Comparison of ENCODE assay signal across 35 mouse cellular contexts in the genomic region with DNA sequence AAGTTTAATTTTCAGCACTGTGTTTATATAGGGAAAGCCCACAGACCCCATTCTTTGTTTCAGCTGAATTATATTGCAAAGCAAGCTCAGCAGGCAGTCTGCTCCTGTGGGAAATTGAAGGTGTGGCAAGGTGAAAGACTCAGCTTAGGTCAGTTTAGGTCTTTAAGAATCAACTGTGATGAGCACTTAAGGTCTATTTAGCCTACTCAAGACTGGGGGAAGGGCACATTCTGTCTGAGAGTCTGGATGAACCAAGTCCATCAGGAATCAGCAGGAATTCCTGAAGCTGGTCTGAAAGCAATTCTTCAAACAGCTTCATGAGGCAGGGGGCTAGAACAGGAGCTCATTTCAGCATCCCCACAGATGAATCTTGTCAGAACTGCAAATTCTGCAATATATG. TPM values are rescaled to one million over a fixed set of nuclear protein-coding genes. Genes with fewer than 3 reads are reported as not detected.
DNase-seq lines count a peak whose midpoint lies in the region; ATAC-seq and TF ChIP-seq lines count a peak whose summit lies in the region.
"Had no signal": no experiment of that assay in that cellular context is flagged by ENCODE, and none has a peak within 500 bp of the region (broad histone marks: within the 10 kb centered on the region; RNA-seq: fewer than 3 reads in every experiment).

No protein-coding gene starts in this region.

- no peaks in the 10 kb centered on the region for H3K9me3 ChIP-seq in heart, embryonic 10.5 days
- H3K9me3 ChIP-seq: forebrain, embryonic 13.5 days; hindbrain, embryonic 12.5 days; hindbrain, embryonic 15.5 days had no signal

- H3K27me3 ChIP-seq in heart, embryonic 10.5 days (ENCODE audit: insufficient read depth, poor library complexity, severe bottlenecking) = no peaks in the 10 kb centered on the region
- peaks cover 3% of the 10 kb centered on the region for H3K27me3 ChIP-seq in Patski
- H3K27me3 ChIP-seq: CH12.LX; forebrain, embryonic 13.5 days; heart, embryonic 13.5 days; hindbrain, embryonic 12.5 days; hindbrain, embryonic 15.5 days had no signal

- no peaks in the 10 kb centered on the region for H3K4me1 ChIP-seq in heart, embryonic 10.5 days
- H3K4me1 ChIP-seq: forebrain, embryonic 10.5 days; forebrain, embryonic 13.5 days; heart, embryonic 13.5 days; hindbrain, embryonic 12.5 days; hindbrain, embryonic 15.5 days had no signal

- ATAC-seq in Patski = no peak
- ATAC-seq: forebrain, embryonic 13.5 days; forebrain, embryonic 16.5 days; intestine, postnatal 0 days had no signal

- H3K27ac ChIP-seq in heart, embryonic 10.5 days = no peak overlapping the region
- H3K27ac ChIP-seq: forebrain, embryonic 10.5 days; forebrain, embryonic 13.5 days; heart, embryonic 13.5 days; hindbrain, embryonic 12.5 days; hindbrain, embryonic 15.5 days had no signal

- intact Hi-C loops in heart, postnatal 36 days (cut with DNase I) = no loop called here

- DNase-seq in heart, embryonic 10.5 days (ENCODE audit: low spot score) = peak; percentile 11
- no peak for DNase-seq in heart, postnatal 36 days
- DNase-seq in Patski (ENCODE audit: low read depth, low spot score) (no peak), ZHBTc4 (ENCODE audit: low read depth, low spot score) (peak; percentile 80)
- DNase-seq in retina, embryonic 14.5 days (ENCODE audit: low spot score) = no peak
- no peak for DNase-seq in right cerebral cortex, postnatal 4 days
- DNase-seq: adrenal gland, adult 8-10 months; adrenal gland, postnatal 25 days; B cell, adult 2 months; cerebellum, adult 11-12 months; cerebellum, adult 8-10 months; cerebellum, postnatal 10 days; cerebellum, postnatal 36 days; embryo, embryonic 11 days; gastrocnemius, postnatal 10 days; gastrocnemius, postnatal 36 days; heart, postnatal 14 days; kidney, adult 2 months had no signal

- no peak overlapping the region for H3K4me3 ChIP-seq in heart, embryonic 10.5 days
- H3K4me3 ChIP-seq: forebrain, embryonic 10.5 days; forebrain, embryonic 13.5 days; heart, embryonic 13.5 days; hindbrain, embryonic 12.5 days; hindbrain, embryonic 15.5 days had no signal

- TF ChIP-seq CTCF in Patski (IDR thresholded peaks at IDR 0.05) = peak; percentile 5

- H3K36me3 ChIP-seq in heart, embryonic 10.5 days = no peaks in the 10 kb centered on the region
- H3K36me3 ChIP-seq: forebrain, embryonic 10.5 days; heart, embryonic 13.5 days; hindbrain, embryonic 12.5 days; hindbrain, embryonic 15.5 days had no signal

- CTCF ChIA-PET in Patski (lab: Charles Lee) = no interaction called here

- POLR2A ChIA-PET in Patski (lab: Charles Lee) = no interaction called here

- in situ Hi-C loops in Patski (cut with MboI; ENCODE audit: low pct_unique_long_range_greater_than_20kb) = no loop called here

RNA-seq across cellular contexts. Expression of a gene that starts 13.1 kb away (rescaled TPM):
- polyA plus RNA-seq in heart, embryonic 10.5 days (2016; fragmentation: Nextera tagmentation; extraction: Ambion mirVana) = 33.0 and 42.8 TPM in 2 replicates
- total RNA-seq in heart, postnatal 36 days (2021) = 10 to 100 TPM; 12.6 to 13.8 TPM
- 58.6 TPM for polyA plus RNA-seq in Patski (2021)

RNA-seq across cellular contexts. Expression of a gene that starts 32.5 kb away (rescaled TPM):
- not detected in 2 replicates for polyA plus RNA-seq in heart, embryonic 10.5 days (2016; fragmentation: Nextera tagmentation; extraction: Ambion mirVana)
- total RNA-seq in heart, postnatal 36 days (2021) = not detected
- polyA plus RNA-seq in Patski (2021) = not detected
- total RNA-seq: adrenal gland, adult 8-10 months; adrenal gland, postnatal 25 days; CH12.LX; G1E; gastrocnemius, postnatal 10 days; gastrocnemius, postnatal 36 days; granulocyte monocyte progenitor cell, adult 5-6 weeks; heart, postnatal 14 days; hematopoietic stem cell, adult 5-6 weeks had no signal
- polyA plus RNA-seq: brain, embryonic 14.5 days; cortical plate, adult 2 months; embryonic facial prominence, embryonic 11.5 days; embryonic facial prominence, embryonic 14.5 days; forebrain, embryonic 10.5 days; forebrain, embryonic 13.5 days; forebrain, embryonic 16.5 days; G1E; heart, embryonic 13.5 days; heart, embryonic 16.5 days; hindbrain, embryonic 12.5 days; hindbrain, embryonic 15.5 days; intestine, embryonic 14.5 days; intestine, postnatal 0 days; kidney, adult 2 months had no signal

RNA-seq across cellular contexts. Expression of a gene that starts 55.5 kb away (rescaled TPM):
- 147 TPM in 2 replicates for polyA plus RNA-seq in heart, embryonic 10.5 days (2016; fragmentation: Nextera tagmentation; extraction: Ambion mirVana)
- total RNA-seq in heart, postnatal 36 days (2021) = 10 to 100 TPM; 36.4 to 45.9 TPM
- polyA plus RNA-seq in Patski (2021) = 366 TPM

Comparison
In these comparisons a context has a peak if more than half of its experiments do, and no peak if none do; other contexts are left out.
1. DNase-seq: peak in heart, embryonic 10.5 days (single experiment) and ZHBTc4 (single experiment); none in heart, postnatal 36 days (0 of 2), Patski (single experiment), retina, embryonic 14.5 days (single experiment) and right cerebral cortex, postnatal 4 days (single experiment).